Mouse (Mus musculus) left cerebral cortex, postnatal 25 days (tissue): ENCODE data around the gene Map1b. TPM values are rescaled to one million over a fixed set of nuclear protein-coding genes. Genes with fewer than 3 reads are reported as not detected.

Experiments
- DNase-seq, 2 experiments: peaks; one replicate each; pipeline ENCODE4 v3.0.0; 2022; ENCODE audit warnings: low spot score in 2 of 2, mixed read lengths in 1 of 2
- intact Hi-C: fragments of 180-260 bp; cut with DNase I; formaldehyde crosslinking; loops from one replicate; pipeline ENCODE4 v1.15.1; 2025
- total RNA-seq, 2 experiments: library from RNA; stranded (reverse); gene quantifications; 2 replicates each; pipeline ENCODE4 v1.2.3; 2021

Gene Map1b
- total RNA-seq, 2 experiments from 2014 or later, result 586 to 625 TPM

DNA sequence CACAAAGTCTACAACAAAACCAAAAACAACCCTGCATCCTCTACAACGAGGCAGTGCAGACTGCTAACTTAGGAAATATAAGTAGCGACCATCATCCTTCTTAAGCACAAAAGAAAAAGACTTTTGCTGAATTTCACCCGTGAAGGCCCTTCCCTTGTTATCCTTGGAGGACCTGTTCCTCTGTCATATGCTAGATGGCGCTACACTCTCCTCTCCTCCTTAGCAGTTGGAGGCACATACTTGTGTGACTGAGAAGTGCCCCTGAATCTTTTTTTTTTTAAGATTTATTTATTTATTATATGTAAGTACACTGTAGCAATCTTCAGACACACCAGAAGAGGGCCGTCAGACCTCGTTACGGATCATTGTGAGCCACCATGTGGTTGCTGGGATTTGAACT lies 20.2 kb downstream of the Map1b start:
- intact Hi-C loops, result no loop called here
- no peak for DNase-seq

DNA sequence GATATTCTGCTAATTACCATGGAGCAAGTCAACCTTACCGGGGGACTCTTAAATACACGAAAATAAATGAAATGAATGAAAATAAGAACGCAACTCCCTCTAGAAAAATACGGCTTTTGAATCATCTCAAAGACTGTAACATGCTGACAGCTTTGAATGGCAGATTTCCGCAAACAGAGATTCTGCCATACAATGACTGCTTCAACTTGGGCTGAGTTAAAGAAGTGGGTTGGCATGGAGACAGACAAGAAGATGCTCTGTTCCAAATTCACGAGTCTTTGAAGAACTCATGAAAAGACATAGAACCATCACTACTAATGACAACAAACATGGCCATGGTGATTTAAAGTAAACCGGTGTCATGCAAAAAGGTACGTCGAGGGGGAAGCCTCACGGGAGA lies 21.9 kb downstream of the Map1b start:
- intact Hi-C loops, result loop anchor here (5.0 kb wide), 1 partner anchor 117 kb away; no protein-coding TSS in a partner anchor
- DNase-seq, result no peak

DNA sequence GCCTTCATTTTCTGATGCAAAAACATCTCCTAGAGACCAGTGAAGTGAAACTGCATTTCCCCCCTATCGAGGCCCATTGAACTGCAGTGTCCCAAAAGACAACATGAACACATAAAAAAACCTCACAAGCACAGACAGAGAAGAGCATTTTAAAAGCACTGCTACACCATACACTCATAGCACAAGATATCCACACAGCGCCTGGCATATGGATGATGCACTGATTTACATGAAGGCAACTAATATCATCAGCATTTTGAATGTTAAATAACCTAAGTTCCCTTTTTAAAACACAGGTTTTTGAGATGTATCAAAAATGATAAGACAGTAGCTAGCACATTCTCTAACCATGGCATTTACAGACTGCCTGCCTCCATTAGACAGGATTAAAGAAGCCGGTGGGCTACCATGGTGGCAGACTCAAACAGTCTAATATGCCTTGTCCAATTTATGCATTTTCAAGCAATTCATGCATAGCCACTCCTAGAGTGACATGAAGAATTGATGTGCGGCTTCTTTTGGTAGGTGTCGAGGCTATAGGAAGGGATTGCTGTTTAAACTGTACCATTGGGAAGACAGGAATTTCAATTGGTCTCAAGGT lies 22.9 kb downstream of the Map1b start:
- intact Hi-C loops, result loop anchor here (5.0 kb wide), 1 partner anchor 116 kb away; no protein-coding TSS in a partner anchor

DNA sequence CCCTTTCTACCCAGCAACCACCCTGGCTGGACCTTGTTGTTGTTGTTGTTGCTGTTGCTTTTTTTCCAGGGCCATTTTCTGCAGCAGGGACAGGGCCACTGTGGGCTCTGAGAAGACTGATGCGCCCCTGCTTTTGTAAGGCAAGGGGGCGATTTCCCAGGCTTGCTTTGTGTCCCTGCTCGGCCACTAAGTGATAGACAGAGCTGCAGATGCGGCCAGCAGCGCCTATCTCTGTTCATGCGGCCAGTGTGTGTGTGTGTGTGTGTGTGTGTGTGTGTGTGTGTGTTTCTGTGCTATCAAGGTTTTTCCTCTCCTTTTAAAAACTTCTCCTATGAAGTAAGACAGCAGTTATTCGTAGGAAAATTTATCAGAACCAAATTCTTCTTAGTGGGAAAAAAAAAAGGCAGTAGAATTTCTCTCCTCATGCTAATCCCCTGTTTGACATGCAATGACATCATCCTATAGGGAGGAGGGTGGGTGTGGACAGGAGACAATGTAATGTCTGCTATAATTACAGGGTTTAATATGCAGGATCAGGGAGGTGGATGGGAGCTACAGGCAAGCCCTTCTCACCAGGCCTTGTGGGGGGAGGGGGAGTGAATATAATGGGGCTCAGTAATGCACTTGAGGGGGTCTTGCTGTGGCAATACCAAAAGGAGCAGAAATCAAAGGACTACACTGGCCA lies 23.6 kb downstream of the Map1b start:
- DNase-seq, result no peak
- intact Hi-C loops, result loop anchor here (5.0 kb wide), 1 partner anchor 115 kb away; no protein-coding TSS in a partner anchor

More for the DNA sequence above, 22.9 kb downstream of the Map1b start:
- no peak for DNase-seq

DNA sequence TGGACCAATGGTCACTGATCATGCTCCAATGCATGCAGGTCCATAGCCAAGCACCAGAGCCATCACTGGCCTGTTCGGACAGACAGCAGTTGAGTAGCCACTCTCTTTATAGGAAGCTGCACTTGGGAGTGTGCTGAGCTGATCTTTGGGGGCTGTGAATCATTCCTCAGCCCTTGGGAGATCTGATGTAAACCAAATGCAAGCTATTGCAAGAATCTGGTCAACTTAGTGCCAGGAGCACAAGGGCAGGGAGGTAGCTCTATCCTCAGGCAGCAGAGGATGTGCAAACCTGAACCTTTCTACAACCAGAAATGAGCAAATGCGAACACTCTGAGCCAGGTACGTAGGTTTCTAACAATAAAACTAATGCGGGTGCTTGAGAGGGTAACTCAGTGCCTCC lies 26.3 kb downstream of the Map1b start:
- DNase-seq, result no peak
- intact Hi-C loops, result loop anchor here (5.0 kb wide), 1 partner anchor 113 kb away; no protein-coding TSS in a partner anchor

DNA sequence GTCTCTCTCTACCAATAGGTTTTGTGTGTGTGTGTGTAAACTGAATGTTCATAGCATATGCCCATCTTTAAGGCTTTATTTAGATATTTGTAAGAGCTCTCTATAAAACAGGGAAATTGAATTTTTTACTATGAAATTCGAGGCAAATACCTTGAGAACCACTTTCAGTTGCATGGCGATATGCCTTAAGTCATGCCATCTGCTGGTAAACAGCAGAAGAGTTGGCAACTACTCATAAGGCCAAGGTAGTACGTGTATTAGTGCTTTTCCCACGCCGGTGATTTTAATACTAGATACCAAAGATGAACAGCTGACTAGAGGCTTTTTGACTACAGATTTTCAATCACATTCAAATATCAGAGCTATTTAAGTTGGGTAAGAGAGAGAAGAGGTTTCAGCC lies 27.2 kb downstream of the Map1b start:
- DNase-seq, result no peak
- intact Hi-C loops, result no loop called here

DNA sequence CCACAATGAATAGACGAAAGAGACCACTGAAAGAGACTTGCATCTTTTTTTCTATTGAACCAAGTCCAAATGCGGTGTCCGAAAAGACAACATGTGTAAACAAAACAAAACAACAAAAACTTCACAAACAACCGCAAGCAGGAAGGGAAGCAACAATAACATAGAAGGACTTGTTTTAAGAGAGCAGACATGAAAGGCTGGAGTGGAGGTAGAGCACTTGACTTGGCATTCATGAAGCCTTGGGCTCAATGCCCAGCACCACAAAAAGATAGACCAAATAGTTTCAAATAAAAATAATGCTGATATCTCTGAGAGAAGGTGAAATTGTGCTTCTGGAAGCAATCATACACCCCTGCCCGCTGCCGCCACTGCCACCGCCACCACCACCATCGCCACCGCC lies 30.5 kb downstream of the Map1b start:
- intact Hi-C loops, result no loop called here
- DNase-seq, result no peak

DNA sequence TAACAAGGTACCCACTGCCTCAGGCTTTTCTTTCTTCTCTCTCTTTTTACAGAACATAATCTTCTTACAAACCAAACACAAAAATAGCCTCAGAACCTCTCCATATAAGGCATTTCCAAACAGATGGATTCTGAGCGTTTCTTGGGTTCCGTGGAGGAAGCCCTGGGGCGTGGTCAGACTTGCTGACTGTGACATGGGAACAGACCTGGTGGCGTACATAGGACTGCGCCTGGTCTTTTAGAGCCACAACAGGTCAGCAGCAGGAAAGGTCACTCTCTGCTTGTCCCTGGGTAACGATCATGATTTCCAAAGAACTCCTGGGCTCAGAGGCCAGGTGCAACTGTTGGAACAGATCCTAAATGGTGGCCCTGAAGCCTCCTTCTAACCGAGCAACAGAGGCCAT lies 31.0 kb downstream of the Map1b start:
- intact Hi-C loops, result no loop called here
- DNase-seq, result peak in 1 of 2 experiments; percentile 80

DNA sequence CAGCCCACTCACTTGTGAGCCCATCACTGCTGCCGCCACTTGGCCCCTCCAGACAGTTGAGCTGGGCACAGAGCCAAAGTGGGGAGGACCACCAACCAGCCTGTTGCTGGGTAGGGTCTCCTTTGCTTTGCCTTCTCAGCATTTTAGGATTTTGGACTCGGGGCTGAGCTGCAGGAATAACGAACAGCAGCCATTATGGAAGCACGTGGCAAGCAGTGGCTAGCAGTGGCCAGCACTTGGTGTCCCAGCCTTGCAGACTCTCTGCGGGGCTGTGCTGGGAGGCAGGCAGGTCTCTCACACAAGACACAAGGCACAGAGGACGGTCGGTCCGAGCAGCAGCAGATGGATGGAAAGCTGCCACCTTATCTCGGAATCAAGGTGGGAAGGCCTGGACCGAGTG lies 31.4 kb downstream of the Map1b start:
- intact Hi-C loops, result no loop called here
- DNase-seq, result no peak

DNA sequence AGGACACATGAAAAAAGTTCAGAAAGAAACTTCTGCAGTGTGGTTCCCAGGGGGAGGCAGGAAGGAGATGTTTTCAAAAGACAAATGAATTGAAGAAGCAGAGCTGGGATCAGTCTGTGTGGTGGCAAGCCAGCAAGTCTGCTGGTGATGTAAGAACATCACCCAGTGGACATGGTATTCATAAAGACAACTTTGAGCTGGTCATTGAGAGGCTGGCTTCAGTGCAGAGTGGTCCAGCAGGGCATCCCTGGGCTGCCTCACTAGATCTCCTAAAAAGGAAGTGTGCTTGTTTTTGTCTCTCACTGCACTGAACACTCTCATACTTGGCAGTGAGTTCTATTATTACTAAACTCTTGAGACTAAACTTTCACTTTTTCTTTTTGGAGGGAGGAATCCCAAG lies 32.9 kb downstream of the Map1b start:
- no peak for DNase-seq
- intact Hi-C loops, result no loop called here

DNA sequence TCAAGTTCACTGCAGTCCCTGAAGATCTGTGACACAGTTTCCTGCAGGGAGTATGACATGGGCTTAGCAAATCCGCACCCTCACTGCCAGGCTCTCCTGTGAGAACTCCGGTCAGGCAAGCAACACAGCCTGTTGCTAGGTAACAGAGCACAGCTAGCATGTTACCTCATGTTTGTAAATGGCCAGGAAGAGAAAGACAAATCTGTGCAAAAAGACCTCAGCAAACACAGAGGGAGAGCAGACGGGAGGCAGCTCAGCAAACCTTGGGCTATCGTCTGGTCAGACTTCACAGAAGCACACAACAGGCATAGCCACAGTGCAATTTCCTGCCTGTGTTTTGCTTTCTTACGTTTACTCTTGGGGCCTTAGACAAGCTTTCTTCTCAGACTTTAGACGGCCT lies 40.9 kb downstream of the Map1b start:
- intact Hi-C loops, result no loop called here
- DNase-seq, result no peak

DNA sequence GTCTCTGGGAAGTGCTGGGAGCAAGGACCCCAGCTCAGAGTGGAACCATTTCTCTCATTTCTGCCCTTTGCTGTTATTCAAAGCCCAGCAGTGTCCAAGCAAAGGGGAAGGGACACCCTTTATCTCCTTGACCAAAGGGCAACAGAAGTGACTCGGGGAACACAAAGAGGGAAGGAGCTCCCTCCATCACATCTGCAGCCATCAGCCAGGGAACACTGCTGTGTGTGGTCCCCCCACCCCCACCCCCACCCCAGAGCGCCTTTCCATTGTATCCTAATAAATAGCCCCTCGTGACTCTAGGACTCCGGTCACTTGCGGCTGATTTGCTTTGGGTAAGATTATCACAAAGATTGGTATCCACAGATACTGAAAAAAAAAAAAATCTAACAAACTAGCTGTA lies 41.3 kb downstream of the Map1b start:
- no peak for DNase-seq
- intact Hi-C loops, result no loop called here

DNA sequence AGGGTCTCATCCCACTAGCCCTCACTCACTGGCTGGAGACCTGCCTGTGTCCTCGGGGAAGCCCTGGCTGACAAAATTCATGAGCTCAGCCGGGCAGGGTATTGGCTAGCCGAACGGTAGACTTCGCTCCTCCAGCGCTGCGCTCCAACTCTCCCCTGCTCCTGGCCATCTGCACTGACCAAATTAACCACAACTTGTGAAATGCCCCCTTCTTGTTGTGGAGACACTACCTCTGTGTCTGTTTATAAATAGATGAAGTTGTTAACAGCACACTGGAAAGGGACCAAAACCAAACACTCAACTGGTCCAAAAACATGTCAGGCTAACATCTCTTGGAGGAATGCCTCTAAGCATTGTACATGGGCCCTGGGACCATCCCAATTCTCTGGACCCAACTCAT lies 42.2 kb downstream of the Map1b start:
- no peak for DNase-seq
- intact Hi-C loops, result no loop called here

DNA sequence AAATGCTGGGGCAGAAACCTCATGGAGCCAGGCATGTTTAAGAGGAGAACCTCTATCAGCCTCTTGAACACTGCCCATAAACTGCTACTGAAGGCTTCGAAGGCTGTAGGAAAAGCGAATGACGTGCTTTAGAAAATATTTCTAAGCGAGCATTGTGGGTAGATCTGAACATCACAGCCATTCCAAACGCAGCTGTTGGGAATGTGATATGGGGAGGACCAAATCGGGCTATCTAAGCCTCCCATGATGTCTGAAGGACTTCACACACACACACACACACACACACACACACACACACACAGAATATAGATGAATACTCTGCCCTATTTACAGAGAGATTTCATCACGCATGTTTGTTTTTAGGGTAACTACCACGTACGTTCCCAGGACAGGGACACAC lies 44.3 kb downstream of the Map1b start:
- DNase-seq, result no peak
- intact Hi-C loops, result no loop called here

DNA sequence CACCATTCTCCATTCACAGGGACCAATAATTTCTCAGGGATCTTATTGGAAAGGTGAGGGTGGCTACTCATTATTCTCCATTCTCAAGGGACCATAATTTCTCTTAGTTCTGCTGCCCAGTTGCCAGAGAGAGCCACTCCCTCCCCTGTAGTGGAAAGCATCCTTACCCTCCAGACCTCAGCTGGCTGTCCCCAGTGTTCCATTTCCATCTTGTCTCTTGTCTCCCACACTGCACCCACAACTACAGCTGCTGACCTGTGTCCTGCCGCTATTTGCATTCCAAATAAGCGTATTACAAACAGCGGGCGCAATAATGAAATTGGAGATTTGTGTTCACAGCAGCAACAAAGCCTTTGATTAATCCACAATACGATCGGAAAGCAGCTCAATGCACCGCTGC lies 46.3 kb downstream of the Map1b start:
- intact Hi-C loops, result no loop called here
- DNase-seq, result no peak

DNA sequence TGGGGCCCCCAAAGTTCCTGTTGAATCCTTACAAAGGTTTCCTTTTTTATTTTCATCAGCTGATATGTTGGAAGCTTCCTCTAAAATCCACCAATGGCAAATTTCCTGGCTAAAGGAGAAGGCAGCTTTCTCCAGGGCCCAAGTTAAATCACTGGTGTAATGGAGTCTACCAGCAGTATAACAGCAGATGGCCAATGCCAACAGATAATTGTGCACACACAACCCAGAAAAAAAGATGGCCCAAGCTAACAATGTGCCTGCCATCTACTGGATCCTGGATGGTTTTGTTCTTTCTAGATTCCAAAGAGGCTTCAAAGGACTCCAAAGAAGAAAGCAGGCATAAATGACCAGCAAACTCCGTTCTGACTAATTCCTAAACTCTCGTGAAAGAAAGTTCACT lies 48.1 kb downstream of the Map1b start:
- intact Hi-C loops, result no loop called here
- no peak for DNase-seq

DNA sequence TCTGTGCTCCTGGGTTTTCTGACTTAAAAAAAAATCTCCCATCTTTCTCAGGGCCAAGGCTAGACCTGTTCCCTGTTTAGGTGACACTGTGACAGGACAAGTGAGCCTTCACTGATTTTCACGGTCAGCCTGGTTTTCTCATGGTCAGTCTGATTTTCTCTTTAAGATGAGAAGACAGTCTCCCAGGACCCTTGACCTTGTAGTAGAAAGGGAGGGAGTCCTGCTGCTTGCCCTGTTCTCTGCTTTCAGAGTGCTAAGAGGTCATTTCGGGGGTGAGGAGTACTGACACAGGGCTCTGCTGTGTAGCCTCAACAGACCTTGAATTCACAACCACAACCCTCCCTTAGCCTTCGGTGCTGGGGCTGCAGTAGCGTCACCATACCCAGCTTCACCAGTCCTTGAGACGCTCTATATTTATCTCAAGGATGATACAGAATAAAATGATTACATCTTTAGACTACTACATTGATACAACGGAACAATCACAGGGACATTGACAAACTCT lies 49.5 kb downstream of the Map1b start:
- intact Hi-C loops, result no loop called here
- no peak for DNase-seq

DNA sequence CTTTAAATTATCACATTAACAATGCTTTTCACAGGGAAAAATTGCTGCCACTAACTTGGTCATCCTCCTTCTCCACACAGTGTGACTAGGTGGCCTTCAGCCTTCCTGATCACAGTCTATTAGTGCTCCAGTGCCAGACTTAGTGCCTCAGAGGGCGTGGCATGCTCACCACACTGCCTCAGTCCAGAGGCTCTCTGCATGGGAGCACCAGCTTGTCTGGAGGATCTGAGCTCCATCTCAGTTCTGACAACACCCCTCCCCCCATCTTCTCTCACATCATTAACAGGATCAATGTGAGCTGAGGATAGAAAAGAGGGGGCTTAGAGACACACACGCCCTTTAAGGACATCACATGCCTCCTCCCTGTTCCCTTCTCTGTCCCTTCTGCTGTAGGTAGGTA lies 50.3 kb downstream of the Map1b start:
- no peak for DNase-seq
- intact Hi-C loops, result no loop called here

DNA sequence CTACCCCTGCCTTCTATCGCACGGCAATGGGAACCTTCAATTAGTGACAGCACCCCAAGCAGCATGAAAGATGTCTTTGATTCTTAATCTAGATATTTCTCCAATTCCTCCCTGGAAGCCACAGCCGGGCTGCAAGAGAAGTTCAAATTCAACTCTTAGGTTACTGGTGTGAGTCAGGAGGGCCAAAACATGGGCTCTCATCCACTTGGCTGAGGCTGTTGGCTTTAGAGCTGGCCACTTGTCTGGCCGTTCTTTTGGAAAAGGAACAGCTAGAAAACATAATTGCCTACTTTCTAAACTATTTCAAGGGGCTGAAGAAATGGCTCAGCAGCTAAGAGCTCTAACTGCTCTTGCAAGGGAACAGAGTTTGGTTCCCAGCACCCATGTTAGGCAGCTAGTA lies 51.8 kb downstream of the Map1b start:
- no peak for DNase-seq
- intact Hi-C loops, result no loop called here

DNA sequence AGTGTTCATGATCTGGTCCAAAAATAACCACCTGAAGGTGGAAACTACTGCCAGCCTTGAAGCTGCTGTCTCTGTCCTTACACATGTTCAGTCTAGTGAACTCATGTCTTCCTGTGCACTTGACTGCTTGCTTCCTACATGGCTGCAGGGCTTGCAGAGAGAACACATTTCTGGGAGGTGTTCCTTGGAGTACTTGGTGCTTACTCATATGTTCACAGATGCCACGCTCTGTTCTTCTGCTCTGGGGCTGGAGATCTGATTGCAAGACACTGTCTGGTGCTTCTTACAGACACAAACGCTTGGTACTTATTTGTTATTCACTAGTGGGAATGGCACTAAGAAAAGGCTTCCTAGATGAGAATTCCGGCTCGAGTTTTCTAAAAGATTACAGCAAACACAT lies 54.5 kb downstream of the Map1b start:
- peak in 1 of 2 experiments; percentile 73 for DNase-seq
- intact Hi-C loops, result no loop called here

DNA sequence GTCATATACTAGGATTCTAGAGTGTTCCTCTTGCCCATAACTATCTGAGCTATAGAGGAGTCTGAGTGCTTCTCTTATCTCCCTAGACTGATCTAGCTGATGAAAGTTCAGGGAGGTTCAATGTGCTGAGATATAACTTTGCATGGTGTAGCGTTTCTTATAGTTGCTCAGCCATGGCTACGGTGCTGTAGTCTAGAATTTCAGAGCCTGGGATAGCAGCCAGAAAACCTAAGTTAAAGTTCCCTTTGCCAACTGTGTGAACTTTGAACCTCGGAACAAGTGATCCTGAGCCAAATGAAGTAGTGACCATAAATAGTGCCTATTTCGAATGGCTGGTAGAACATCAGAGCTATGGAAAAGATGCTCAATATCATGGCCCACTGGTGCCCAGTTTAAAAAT lies 56.7 kb downstream of the Map1b start:
- intact Hi-C loops, result no loop called here

More for the DNA sequence above, 56.7 kb downstream of the Map1b start:
- no peak for DNase-seq
